Mouse (Mus musculus): ENCODE results near the gene Rad51c. TPM values are rescaled to one million over a fixed set of nuclear protein-coding genes. Genes with fewer than 3 reads are reported as not detected.
A peak's percentile ranks its signal among the peaks of the same experiment; 100 is the strongest.
"Not testable (repeated sequence)": the region's sequence is repeated elsewhere in the genome, so short reads cannot be mapped to it uniquely, and the experiment has no call there.

Gene Rad51c
- polyA plus RNA-seq, 1 experiment from 2014 or later, result 11.3 TPM

- not testable (repeated sequence) for H3K4me3 ChIP-seq; H3K9ac ChIP-seq; H3K4me1 ChIP-seq; H3K36me3 ChIP-seq; H3K27ac ChIP-seq; H3K9me3 ChIP-seq; ATAC-seq (ENCODE audit: borderline replicate concordance, extremely low read depth, low FRiP score, low TSS enrichment); H3K4me2 ChIP-seq; H3K27me3 ChIP-seq
- 57% methylated on average over 3 of the region's 3 CpGs for WGBS
Observed at GRCm38 (mm10) chr11:87413412-87413811, 8.7 kb upstream of the Rad51c start.

GRCm38 (mm10) chr11:87404111-87404853 lies 472 bp downstream of the Rad51c start:
- Histone ChIP-seq H3K9ac (peak overlapping the region; percentile 71), H3K27me3 (no peaks in the 10 kb centered on the region), H3K4me3 (peak overlapping the region; percentile 51), H3K36me3 (no peaks in the 10 kb centered on the region), H3K4me2 (peak overlapping the region; percentile 71), H3K9me3 (no peaks in the 10 kb centered on the region), H3K27ac (peak overlapping the region; percentile 95), H3K4me1 (peaks cover 5% of the 10 kb centered on the region; the same call in 1 of the 2 replicates)
- 1% methylated on average over 58 of the region's 58 CpGs for WGBS
- peak; percentile 94 for ATAC-seq (ENCODE audit: borderline replicate concordance, extremely low read depth, low FRiP score, low TSS enrichment)

- no peaks in the 10 kb centered on the region for H3K4me1 ChIP-seq
Observed at GRCm38 (mm10) chr11:87398402-87398801, 6.4 kb downstream of the Rad51c start.

GRCm38 (mm10) chr11:87393855-87394254 lies 10.9 kb downstream of the Rad51c start:
- Histone ChIP-seq H3K36me3 (no peaks in the 10 kb centered on the region), H3K27ac (no peak overlapping the region), H3K9ac (no peak overlapping the region), H3K4me3 (no peak overlapping the region), H3K9me3 (no peaks in the 10 kb centered on the region), H3K27me3 (no peaks in the 10 kb centered on the region), H3K4me2 (no peak overlapping the region), H3K4me1 (no peaks in the 10 kb centered on the region)
- WGBS, result 47% methylated on average over 1 of the region's 1 CpGs
- ATAC-seq (ENCODE audit: borderline replicate concordance, extremely low read depth, low FRiP score, low TSS enrichment), result no peak

More at GRCm38 (mm10) chr11:87398402-87398801, 6.4 kb downstream of the Rad51c start:
- Histone ChIP-seq H3K4me2 (no peak overlapping the region), H3K4me3 (no peak overlapping the region), H3K9me3 (no peaks in the 10 kb centered on the region), H3K9ac (no peak overlapping the region), H3K36me3 (no peaks in the 10 kb centered on the region), H3K27ac (no peak overlapping the region), H3K27me3 (no peaks in the 10 kb centered on the region)
- no peak for ATAC-seq (ENCODE audit: borderline replicate concordance, extremely low read depth, low FRiP score, low TSS enrichment)
- WGBS, result 79% methylated on average over 2 of the region's 2 CpGs

GRCm38 (mm10) chr11:87385676-87386075 lies 19.1 kb downstream of the Rad51c start:
- no peak for ATAC-seq (ENCODE audit: borderline replicate concordance, extremely low read depth, low FRiP score, low TSS enrichment)
- no peak overlapping the region for H3K9ac ChIP-seq
- no peak overlapping the region for H3K4me3 ChIP-seq
- no peaks in the 10 kb centered on the region for H3K36me3 ChIP-seq
- no peaks in the 10 kb centered on the region for H3K27me3 ChIP-seq
- H3K4me1 ChIP-seq, result no peaks in the 10 kb centered on the region
- no peak overlapping the region for H3K4me2 ChIP-seq
- no peaks in the 10 kb centered on the region for H3K9me3 ChIP-seq
- H3K27ac ChIP-seq, result no peak overlapping the region
- WGBS, result 95% methylated on average over 1 of the region's 1 CpGs

- Histone ChIP-seq H3K4me2 (no peak overlapping the region), H3K9me3 (no peaks in the 10 kb centered on the region), H3K36me3 (no peaks in the 10 kb centered on the region), H3K9ac (no peak overlapping the region), H3K4me3 (no peak overlapping the region), H3K27me3 (no peaks in the 10 kb centered on the region), H3K27ac (no peak overlapping the region), H3K4me1 (no peaks in the 10 kb centered on the region)
- 98% methylated on average over 4 of the region's 4 CpGs for WGBS
- ATAC-seq (ENCODE audit: borderline replicate concordance, extremely low read depth, low FRiP score, low TSS enrichment), result no peak
Observed at GRCm38 (mm10) chr11:87384551-87384950, 20.2 kb downstream of the Rad51c start.

- no peak overlapping the region for H3K4me2 ChIP-seq
- no peaks in the 10 kb centered on the region for H3K27me3 ChIP-seq
- H3K36me3 ChIP-seq, result no peaks in the 10 kb centered on the region
- H3K4me3 ChIP-seq, result no peak overlapping the region
- H3K9ac ChIP-seq, result no peak overlapping the region
- no peak for ATAC-seq (ENCODE audit: borderline replicate concordance, extremely low read depth, low FRiP score, low TSS enrichment)
- no peaks in the 10 kb centered on the region for H3K9me3 ChIP-seq
- no peaks in the 10 kb centered on the region for H3K4me1 ChIP-seq
- 68% methylated on average over 9 of the region's 9 CpGs for WGBS
- no peak overlapping the region for H3K27ac ChIP-seq
Observed at GRCm38 (mm10) chr11:87367865-87368580, 36.7 kb downstream of the Rad51c start.

- Histone ChIP-seq H3K9me3 (no peaks in the 10 kb centered on the region), H3K4me2 (no peak overlapping the region), H3K27ac (no peak overlapping the region), H3K9ac (no peak overlapping the region), H3K4me1 (no peaks in the 10 kb centered on the region), H3K4me3 (no peak overlapping the region), H3K36me3 (no peaks in the 10 kb centered on the region), H3K27me3 (no peaks in the 10 kb centered on the region)
- no peak for ATAC-seq (ENCODE audit: borderline replicate concordance, extremely low read depth, low FRiP score, low TSS enrichment)
- 81% methylated on average over 7 of the region's 7 CpGs for WGBS
Observed at GRCm38 (mm10) chr11:87367061-87367460, 37.7 kb downstream of the Rad51c start.

GRCm38 (mm10) chr11:87365120-87365519 lies 39.6 kb downstream of the Rad51c start:
- no peaks in the 10 kb centered on the region for H3K9me3 ChIP-seq
- no peaks in the 10 kb centered on the region for H3K36me3 ChIP-seq
- no peak overlapping the region for H3K9ac ChIP-seq
- no peak overlapping the region for H3K4me2 ChIP-seq
- no peak overlapping the region for H3K4me3 ChIP-seq
- H3K4me1 ChIP-seq, result no peaks in the 10 kb centered on the region
- peaks cover 11% of the 10 kb centered on the region for H3K27me3 ChIP-seq
- ATAC-seq (ENCODE audit: borderline replicate concordance, extremely low read depth, low FRiP score, low TSS enrichment), result no peak
- no peak overlapping the region for H3K27ac ChIP-seq
- WGBS, result 82% methylated on average over 5 of the region's 5 CpGs

GRCm38 (mm10) chr11:87359262-87359612 lies 45.5 kb downstream of the Rad51c start:
- Histone ChIP-seq H3K9me3 (no peaks in the 10 kb centered on the region), H3K9ac (peak overlapping the region; percentile 46; the same call in 1 of the 2 replicates), H3K36me3 (no peaks in the 10 kb centered on the region), H3K4me2 (peak overlapping the region; percentile 100), H3K27ac (no peak overlapping the region), H3K4me3 (peak overlapping the region; percentile 71), H3K27me3 (peaks cover 51% of the 10 kb centered on the region), H3K4me1 (peaks cover 10% of the 10 kb centered on the region)
- 8% methylated on average over 10 of the region's 10 CpGs for WGBS
- ATAC-seq (ENCODE audit: borderline replicate concordance, extremely low read depth, low FRiP score, low TSS enrichment), result no peak

GRCm38 (mm10) chr11:87358331-87359261 lies 46.2 kb downstream of the Rad51c start, which contains the start of gene Ppm1e:
Ppm1e (minus strand) TSS chr11:87359023.
- peak within 1 kb of the TSS; percentile 71 for H3K4me3 ChIP-seq
- ATAC-seq (ENCODE audit: borderline replicate concordance, extremely low read depth, low FRiP score, low TSS enrichment), result peak; percentile 86
- no peak within 1 kb of the TSS for H3K27ac ChIP-seq

More at GRCm38 (mm10) chr11:87358331-87359261, 46.2 kb downstream of the Rad51c start, which contains the start of gene Ppm1e:
- H3K27me3 ChIP-seq, result peaks cover 51% of the 10 kb centered on the region
- H3K4me1 ChIP-seq, result peaks cover 10% of the 10 kb centered on the region
- no peaks in the 10 kb centered on the region for H3K36me3 ChIP-seq
- under 1% methylated on average over 75 of the region's 104 CpGs for WGBS
- peak within 1 kb of the TSS; percentile 100 for H3K4me2 ChIP-seq
- H3K9me3 ChIP-seq, result no peaks in the 10 kb centered on the region
- peak within 1 kb of the TSS; percentile 46 for H3K9ac ChIP-seq
